Mouse (Mus musculus): ENCODE measurements around the gene Gtsf2. TPM values are rescaled to one million over a fixed set of nuclear protein-coding genes. Genes with fewer than 3 reads are reported as not detected.
"Not testable (repeated sequence)": the region's sequence is repeated elsewhere in the genome, so short reads cannot be mapped to it uniquely, and the experiment has no call there.

Gtsf2 gene
- polyA plus RNA-seq, 1 experiment from 2014 or later = not detected

GRCm38 (mm10) chr15:103471488-103472194 lies 23.4 kb upstream of the Gtsf2 start:
- Histone ChIP-seq H3K27ac (no peak overlapping the region), H3K9me3 (replicated peaks) (no peaks in the 10 kb centered on the region), H3K4me2 (no peak overlapping the region), H3K27me3 (replicated peaks) (no peaks in the 10 kb centered on the region), H3K9ac (no peak overlapping the region), H3K4me3 (no peak overlapping the region), H3K4me1 (no peaks in the 10 kb centered on the region), H3K36me3 (no peaks in the 10 kb centered on the region)
- no peak for ATAC-seq
- 72% methylated on average over 7 of the region's 7 CpGs for WGBS (ENCODE audit: insufficient replicate concordance)

GRCm38 (mm10) chr15:103462539-103463261 lies 14.4 kb upstream of the Gtsf2 start:
- WGBS (ENCODE audit: insufficient replicate concordance) = 58% methylated on average over 7 of the region's 7 CpGs
- H3K4me2 ChIP-seq = no peak overlapping the region

GRCm38 (mm10) chr15:103454449-103454848 lies 6.2 kb upstream of the Gtsf2 start:
- Histone ChIP-seq H3K4me3 (peak overlapping the region; percentile 37), H3K4me2 (peak overlapping the region; percentile 46), H3K27ac (no peak overlapping the region), H3K27me3 (replicated peaks) (no peaks in the 10 kb centered on the region), H3K4me1 (no peaks in the 10 kb centered on the region), H3K9ac (no peak overlapping the region), H3K9me3 (replicated peaks) (no peaks in the 10 kb centered on the region), H3K36me3 (no peaks in the 10 kb centered on the region)
- ATAC-seq = no peak
- WGBS (ENCODE audit: insufficient replicate concordance) = 50% methylated on average over 6 of the region's 6 CpGs

More at GRCm38 (mm10) chr15:103462539-103463261, 14.4 kb upstream of the Gtsf2 start:
- Histone ChIP-seq H3K36me3 (no peaks in the 10 kb centered on the region; the same call in 1 of the 2 replicates), H3K9me3 (replicated peaks) (no peaks in the 10 kb centered on the region), H3K9ac (no peak overlapping the region), H3K27me3 (replicated peaks) (no peaks in the 10 kb centered on the region), H3K27ac (no peak overlapping the region), H3K4me3 (no peak overlapping the region), H3K4me1 (no peaks in the 10 kb centered on the region)
- no peak for ATAC-seq

GRCm38 (mm10) chr15:103453551-103454218 lies 5.4 kb upstream of the Gtsf2 start, which contains the start of gene Nckap1l:
TSS of gene Nckap1l (plus strand) at chr15:103453794.
- peak within 1 kb of the TSS; percentile 46 for H3K4me2 ChIP-seq
- H3K27me3 ChIP-seq (replicated peaks) = no peaks in the 10 kb centered on the region
- ATAC-seq = peak; percentile 82
- no peak within 1 kb of the TSS; the same call in 1 of the 2 replicates for H3K9ac ChIP-seq
- H3K4me1 ChIP-seq = no peaks in the 10 kb centered on the region
- 25% methylated on average over 13 of the region's 13 CpGs for WGBS (ENCODE audit: insufficient replicate concordance)
- H3K4me3 ChIP-seq = peak within 1 kb of the TSS; percentile 37
- H3K9me3 ChIP-seq (replicated peaks) = no peaks in the 10 kb centered on the region
- H3K27ac ChIP-seq = no peak within 1 kb of the TSS
- no peaks in the 10 kb centered on the region for H3K36me3 ChIP-seq

GRCm38 (mm10) chr15:103445966-103446365 lies 2.3 kb downstream of the Gtsf2 start:
- WGBS (ENCODE audit: insufficient replicate concordance) = 61% methylated on average over 4 of the region's 4 CpGs
- not testable (repeated sequence) for H3K4me2 ChIP-seq; H3K4me3 ChIP-seq; ATAC-seq; H3K27ac ChIP-seq; H3K9ac ChIP-seq; H3K9me3 ChIP-seq (replicated peaks); H3K27me3 ChIP-seq (replicated peaks); H3K4me1 ChIP-seq; H3K36me3 ChIP-seq

- Histone ChIP-seq H3K4me2 (no peak within 1 kb of the TSS), H3K9me3 (replicated peaks) (no peaks in the 10 kb centered on the region), H3K4me3 (no peak within 1 kb of the TSS), H3K9ac (no peak within 1 kb of the TSS), H3K4me1 (no peaks in the 10 kb centered on the region), H3K36me3 (no peaks in the 10 kb centered on the region), H3K27ac (no peak within 1 kb of the TSS), H3K27me3 (replicated peaks) (no peaks in the 10 kb centered on the region)
- no peak for ATAC-seq
- whole genome bisulfite sequencing (ENCODE audit: insufficient replicate concordance) = 77% methylated on average over 16 of the region's 16 CpGs
Observed at GRCm38 (mm10) chr15:103430241-103430640, 18.0 kb downstream of the Gtsf2 start, which contains the start of gene Gtsf1. TSS of gene Gtsf1 (minus strand) at chr15:103430470.

GRCm38 (mm10) chr15:103427017-103427416 lies 21.3 kb downstream of the Gtsf2 start:
- Histone ChIP-seq H3K4me2 (no peak overlapping the region), H3K4me1 (no peaks in the 10 kb centered on the region), H3K27ac (no peak overlapping the region), H3K36me3 (no peaks in the 10 kb centered on the region), H3K9ac (no peak overlapping the region), H3K4me3 (no peak overlapping the region), H3K9me3 (replicated peaks) (no peaks in the 10 kb centered on the region), H3K27me3 (replicated peaks) (no peaks in the 10 kb centered on the region)
- ATAC-seq = no peak
- WGBS (ENCODE audit: insufficient replicate concordance) = 51% methylated on average over 2 of the region's 2 CpGs

- H3K9ac ChIP-seq; H3K4me1 ChIP-seq; H3K36me3 ChIP-seq; H3K4me2 ChIP-seq; H3K9me3 ChIP-seq (replicated peaks); H3K4me3 ChIP-seq; H3K27ac ChIP-seq; H3K27me3 ChIP-seq (replicated peaks); ATAC-seq: not testable (repeated sequence)
- WGBS (ENCODE audit: insufficient replicate concordance) = 75% methylated on average over 3 of the region's 3 CpGs
Observed at GRCm38 (mm10) chr15:103405586-103405985, 42.7 kb downstream of the Gtsf2 start.

GRCm38 (mm10) chr15:103401361-103401760 lies 46.9 kb downstream of the Gtsf2 start:
- no peak overlapping the region for H3K9ac ChIP-seq
- no peak overlapping the region for H3K27ac ChIP-seq
- H3K4me2 ChIP-seq = no peak overlapping the region
- no peaks in the 10 kb centered on the region for H3K27me3 ChIP-seq (replicated peaks)
- H3K36me3 ChIP-seq = no peaks in the 10 kb centered on the region
- WGBS (ENCODE audit: insufficient replicate concordance) = 71% methylated on average over 5 of the region's 5 CpGs
- no peak for ATAC-seq
- no peak overlapping the region for H3K4me3 ChIP-seq
- no peaks in the 10 kb centered on the region for H3K9me3 ChIP-seq (replicated peaks)
- H3K4me1 ChIP-seq = no peaks in the 10 kb centered on the region

- H3K4me1 ChIP-seq = no peaks in the 10 kb centered on the region
- H3K4me2 ChIP-seq = no peak overlapping the region
- no peak overlapping the region for H3K9ac ChIP-seq
- no peaks in the 10 kb centered on the region for H3K9me3 ChIP-seq (replicated peaks)
- no peak overlapping the region for H3K4me3 ChIP-seq
- H3K36me3 ChIP-seq = no peaks in the 10 kb centered on the region
- no peak overlapping the region for H3K27ac ChIP-seq
- H3K27me3 ChIP-seq (replicated peaks) = no peaks in the 10 kb centered on the region
- ATAC-seq = no peak
Observed at GRCm38 (mm10) chr15:103393577-103393976, 54.7 kb downstream of the Gtsf2 start.

Data from liver, embryonic 12.5 days (tissue).